Mouse (Mus musculus) lung, postnatal 0 days (tissue): Measurements from ENCODE around the gene Chst8.

Experiments
- CTCF ChIP-seq: IDR thresholded peaks from 2 replicates; pipeline ENCODE4 v1.5.1; 2016; ENCODE audit warnings: antibody characterized with exemption, mild to moderate bottlenecking
- EP300 ChIP-seq: IDR thresholded peaks from 2 replicates; pipeline ENCODE4 v1.6.1; 2016; ENCODE audit warnings: antibody characterized with exemption, mild to moderate bottlenecking, control low read depth

GRCm38 (mm10) chr7:34645623-34646022, 166.9 kb downstream of the Chst8 start:
- no peak for TF ChIP-seq CTCF
- TF ChIP-seq EP300: no peak
